Mouse (Mus musculus) gastrocnemius, postnatal 36 days (tissue): Measurements from ENCODE around the gene Tbx2. TPM values are rescaled to one million over a fixed set of nuclear protein-coding genes. Genes with fewer than 3 reads are reported as not detected.
A peak's percentile ranks its signal among the peaks of the same experiment; 100 is the strongest.

Source experiments
- DNase-seq, 2 experiments: peaks; one replicate each; pipeline ENCODE4 v3.0.0; 2022
- intact Hi-C: fragments of 180-260 bp; cut with DNase I; formaldehyde crosslinking; loops from one replicate; pipeline ENCODE4 v1.15.1; 2025
- total RNA-seq, 2 experiments: library from RNA; stranded (reverse); gene quantifications; 2 replicates each; pipeline ENCODE4 v1.2.3; 2021

The Tbx2 gene
- total RNA-seq, 2 experiments from 2014 or later = 3.0 to 3.7 TPM

DNA sequence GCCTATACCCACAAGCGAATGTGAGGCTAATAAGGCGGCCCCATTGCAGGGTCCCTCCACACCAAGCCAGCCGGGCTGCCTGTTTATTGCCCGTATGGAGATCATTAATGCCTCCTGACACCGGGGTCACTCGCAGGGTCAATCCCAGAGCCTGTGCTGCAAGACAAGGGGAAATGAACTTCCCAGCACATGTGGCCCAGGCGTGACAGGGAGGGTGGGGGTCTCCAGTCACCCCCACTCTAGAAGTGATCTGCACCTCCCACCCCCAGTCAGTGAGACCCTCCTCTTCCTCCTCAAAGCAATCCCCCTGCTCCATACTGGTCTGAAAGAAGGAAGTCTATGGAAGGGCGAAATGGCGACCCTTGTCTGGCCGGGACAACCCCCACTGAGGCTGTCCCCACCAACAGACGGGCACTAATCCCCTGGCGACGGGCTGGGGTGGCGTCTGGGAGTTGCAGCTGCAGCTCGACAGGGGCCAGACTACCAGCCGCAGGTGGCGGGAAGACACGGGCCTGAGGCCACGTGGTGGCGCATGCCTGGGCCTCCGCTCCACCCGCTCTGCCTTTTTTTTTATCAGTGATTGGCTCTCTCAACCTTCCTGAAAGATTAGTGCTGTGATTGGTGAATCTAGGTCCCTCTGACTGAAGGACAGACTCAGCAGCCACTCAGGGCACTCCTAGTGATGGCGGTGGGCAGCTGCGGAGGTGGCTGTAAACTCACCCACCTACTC lies 43.9 kb downstream of the Tbx2 start:
- no peak for DNase-seq
- intact Hi-C loops = no loop called here

- no peak for DNase-seq
- intact Hi-C loops = no loop called here
Measured at GRCm38 (mm10) chr11:85884498-85884897, 52.1 kb downstream of the Tbx2 start.

- peak in 1 of 2 experiments; percentile 23 for DNase-seq
- intact Hi-C loops = no loop called here
Measured at GRCm38 (mm10) chr11:85885665-85886428, 53.5 kb downstream of the Tbx2 start, which contains the start of gene Tbx4. Gene Tbx4, plus strand, starts transcription at chr11:85886422.

- intact Hi-C loops = no loop called here
- no peak for DNase-seq
Measured at GRCm38 (mm10) chr11:85886429-85886785, 54.1 kb downstream of the Tbx2 start.

GRCm38 (mm10) chr11:85887273-85887672 lies 54.9 kb downstream of the Tbx2 start:
- intact Hi-C loops = no loop called here
- DNase-seq = no peak

- intact Hi-C loops = no loop called here
- DNase-seq = no peak
Measured at GRCm38 (mm10) chr11:85887801-85888450, 55.6 kb downstream of the Tbx2 start.

DNA sequence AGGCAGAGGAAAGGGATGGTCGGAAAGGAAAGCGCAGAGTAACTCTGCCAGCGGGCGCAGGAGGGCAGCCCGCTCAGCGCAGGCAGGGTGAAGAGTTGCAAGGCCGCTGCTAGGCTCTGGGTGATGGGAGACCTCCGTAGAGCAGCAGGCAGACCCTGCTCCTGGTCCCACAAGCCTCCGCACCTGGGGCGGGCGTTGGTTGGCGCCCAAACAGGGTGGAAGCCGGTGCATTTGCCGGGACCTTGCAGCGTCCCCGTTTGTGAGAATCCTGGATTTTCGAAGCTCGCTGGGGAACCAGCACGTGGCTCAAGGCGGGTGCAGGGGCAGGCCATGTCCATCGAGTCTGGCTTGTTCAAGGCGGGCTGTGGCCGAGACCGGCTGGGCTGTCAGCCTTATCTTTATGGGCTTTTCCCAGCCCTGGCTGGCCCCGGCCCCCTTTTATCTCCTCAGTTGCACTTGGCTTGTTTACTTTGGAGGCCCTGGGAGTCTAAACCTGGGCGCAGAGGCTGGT lies 56.2 kb downstream of the Tbx2 start:
- intact Hi-C loops = no loop called here
- DNase-seq = no peak

DNA sequence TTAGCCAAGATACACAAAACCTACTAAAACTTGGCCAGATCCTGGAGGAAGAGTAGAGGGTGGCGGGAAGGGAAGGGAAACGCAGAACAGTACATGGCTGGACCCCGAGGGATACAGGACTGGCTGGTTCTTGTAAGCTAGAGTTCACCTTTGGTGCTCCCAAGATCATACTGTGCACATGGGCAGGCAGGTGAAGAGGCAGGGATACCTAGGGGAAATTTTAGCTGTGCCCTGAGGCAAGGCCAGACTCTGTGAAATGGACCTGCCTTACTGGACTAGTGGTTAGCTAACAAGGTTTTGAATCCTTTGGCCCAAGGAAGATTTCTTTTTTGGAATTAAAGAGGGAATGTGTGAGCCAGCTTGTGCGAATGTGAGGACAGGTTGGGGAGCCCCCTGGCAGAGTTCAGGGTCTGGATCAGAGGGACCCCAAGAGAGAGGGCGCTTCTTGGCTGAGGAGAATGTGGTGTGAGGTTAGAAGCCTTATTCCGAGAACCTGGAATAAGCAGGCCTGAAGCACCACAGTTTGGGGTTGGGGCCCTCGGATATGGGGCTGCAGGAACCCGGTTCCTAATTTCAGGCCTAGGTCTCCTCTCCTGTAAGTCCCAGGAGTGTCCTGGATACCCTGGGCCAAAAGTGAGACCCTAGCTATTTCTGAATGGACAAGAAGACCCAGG lies 56.8 kb downstream of the Tbx2 start:
- DNase-seq = no peak
- intact Hi-C loops = no loop called here

- DNase-seq = no peak
- intact Hi-C loops = no loop called here
Measured at GRCm38 (mm10) chr11:85889730-85890562, 57.6 kb downstream of the Tbx2 start.

- intact Hi-C loops = no loop called here
Measured at GRCm38 (mm10) chr11:85890563-85890845, 58.2 kb downstream of the Tbx2 start.

GRCm38 (mm10) chr11:85891010-85891691 lies 58.8 kb downstream of the Tbx2 start:
- DNase-seq = no peak
- intact Hi-C loops = no loop called here

More at GRCm38 (mm10) chr11:85890563-85890845, 58.2 kb downstream of the Tbx2 start:
- DNase-seq = no peak

Other genes starting within 250 kb of the Tbx2 start
- not detected for gene Gm11444, start 17.8 kb downstream of the Tbx2 start, total RNA-seq
- gene Tbx4, start 53.9 kb downstream of the Tbx2 start, total RNA-seq = 1 to 10 TPM; 1.4 to 1.7 TPM